Mouse (Mus musculus): Measurements from ENCODE around the gene Ccnjl. TPM values are rescaled to one million over a fixed set of nuclear protein-coding genes. Genes with fewer than 3 reads are reported as not detected.

Ccnjl gene
- polyA plus RNA-seq, 1 experiment from 2014 or later = 15.1 TPM

Other genes starting within 250 kb of the Ccnjl start
- 38.1 and 45.3 TPM in 2 replicates for gene Pttg1, start 102.5 kb upstream of the Ccnjl start, polyA plus RNA-seq (2015; fragmentation: Nextera tagmentation; extraction: Ambion mirVana)
- gene Slu7, start 95.0 kb upstream of the Ccnjl start, polyA plus RNA-seq (2015; fragmentation: Nextera tagmentation; extraction: Ambion mirVana) = 68.4 and 72.8 TPM in 2 replicates
- 2.2 and 2.6 TPM in 2 replicates for gene C1qtnf2, start 54.5 kb upstream of the Ccnjl start, polyA plus RNA-seq (2015; fragmentation: Nextera tagmentation; extraction: Ambion mirVana)
- 4.8 TPM in 2 replicates for gene 4933415A04Rik, start 58.3 kb downstream of the Ccnjl start, polyA plus RNA-seq (2015; fragmentation: Nextera tagmentation; extraction: Ambion mirVana)
- gene Fabp6, start 72.8 kb downstream of the Ccnjl start, polyA plus RNA-seq (2015; fragmentation: Nextera tagmentation; extraction: Ambion mirVana) = not detected in 2 replicates
- 28.4 and 28.5 TPM in 2 replicates for gene Pwwp2a, start 153.2 kb downstream of the Ccnjl start, polyA plus RNA-seq (2015; fragmentation: Nextera tagmentation; extraction: Ambion mirVana)
- gene Ttc1, start 219.2 kb downstream of the Ccnjl start, polyA plus RNA-seq (2015; fragmentation: Nextera tagmentation; extraction: Ambion mirVana) = 80.6 and 89.7 TPM in 2 replicates